Mouse (Mus musculus): ENCODE measurements around the gene Hist1h1d.
"Not testable (repeated sequence)": the region's sequence is repeated elsewhere in the genome, so short reads cannot be mapped to it uniquely, and the experiment has no call there.

Gene Hist1h1d

GRCm38 (mm10) chr13:23530181-23530900 lies 22.7 kb upstream of the Hist1h1d start:
- peak; percentile 85 for DNase-seq (ENCODE audit: low spot score)

DNA sequence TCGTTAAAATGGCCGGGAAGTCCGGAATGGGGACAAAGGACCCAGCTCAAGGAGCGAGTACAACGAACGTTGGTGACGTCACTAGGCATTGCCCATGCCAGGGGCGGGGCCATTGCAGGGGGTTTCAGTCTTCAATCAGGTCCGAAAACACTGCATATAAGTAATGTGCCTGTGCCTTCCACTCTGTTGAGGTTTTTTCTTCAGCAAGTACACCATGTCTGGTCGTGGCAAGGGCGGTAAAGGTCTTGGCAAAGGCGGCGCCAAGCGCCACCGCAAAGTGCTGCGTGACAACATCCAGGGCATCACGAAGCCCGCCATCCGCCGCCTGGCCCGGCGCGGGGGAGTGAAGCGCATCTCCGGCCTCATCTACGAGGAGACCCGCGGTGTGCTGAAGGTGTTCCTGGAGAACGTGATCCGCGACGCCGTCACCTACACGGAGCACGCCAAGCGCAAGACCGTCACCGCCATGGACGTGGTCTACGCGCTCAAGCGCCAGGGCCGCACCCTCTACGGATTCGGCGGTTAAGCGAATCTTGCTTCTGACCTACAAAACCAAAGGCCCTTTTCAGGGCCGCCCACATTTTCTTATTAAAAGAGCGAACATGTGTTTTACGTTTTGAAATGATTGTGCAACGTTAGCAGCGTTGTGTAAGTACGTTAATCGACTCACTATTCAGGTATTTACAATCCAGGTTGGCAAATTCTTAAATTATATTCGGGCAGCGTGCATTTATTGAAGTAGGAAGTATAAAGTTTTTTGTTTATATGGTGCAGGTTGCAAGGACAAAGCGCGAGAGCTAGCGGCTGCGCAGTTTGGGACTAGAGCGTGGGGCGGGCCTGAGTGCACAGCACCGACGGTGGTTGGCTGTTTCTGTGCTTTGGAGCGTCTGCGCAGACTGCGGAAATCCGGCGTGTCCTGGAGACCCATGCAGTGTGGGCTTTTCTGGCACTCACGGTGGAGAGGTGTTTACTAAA lies 21.9 kb upstream of the Hist1h1d start, which contains the start of gene Hist1h4h:
Hist1h4h (plus strand) TSS at position 150 of the 975 bp plus-strand sequence.
- peak; percentile 100 for DNase-seq (ENCODE audit: low spot score)

GRCm38 (mm10) chr13:23532262-23533075 lies 20.6 kb upstream of the Hist1h1d start:
- no peak for DNase-seq (ENCODE audit: low spot score)

DNA sequence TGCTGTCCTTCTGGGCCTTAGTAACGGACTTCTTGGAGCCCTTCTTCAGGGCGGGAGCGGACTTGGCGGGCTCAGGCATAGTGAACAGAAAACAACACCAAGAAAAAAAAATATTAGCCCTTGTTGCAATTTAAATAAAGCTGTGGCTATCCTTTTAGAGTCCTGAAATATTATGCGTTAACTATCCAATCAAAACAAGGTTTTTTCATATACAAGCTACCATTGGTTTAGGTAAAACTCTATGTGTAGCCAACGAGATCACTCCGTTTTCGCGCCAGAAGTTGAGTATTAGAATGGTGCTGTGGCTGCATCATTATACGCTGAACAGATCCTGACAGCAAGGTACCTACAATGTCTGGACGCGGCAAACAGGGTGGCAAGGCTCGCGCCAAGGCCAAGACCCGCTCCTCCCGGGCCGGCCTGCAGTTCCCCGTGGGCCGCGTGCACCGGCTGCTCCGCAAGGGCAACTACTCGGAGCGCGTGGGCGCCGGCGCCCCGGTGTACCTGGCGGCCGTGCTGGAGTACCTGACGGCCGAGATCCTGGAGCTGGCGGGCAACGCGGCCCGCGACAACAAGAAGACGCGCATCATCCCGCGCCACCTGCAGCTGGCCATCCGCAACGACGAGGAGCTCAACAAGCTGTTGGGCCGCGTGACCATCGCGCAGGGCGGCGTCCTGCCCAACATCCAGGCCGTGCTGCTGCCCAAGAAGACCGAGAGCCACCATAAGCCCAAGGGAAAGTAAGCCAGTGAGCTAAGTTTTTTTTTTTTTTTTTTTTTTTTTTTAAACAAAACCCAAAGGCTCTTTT lies 19.3 kb upstream of the Hist1h1d start, which contains the start of gene Hist1h2af:
Hist1h2af (plus strand) TSS at position 347 of the 808 bp plus-strand sequence.
- peak; percentile 88 for DNase-seq (ENCODE audit: low spot score)

DNA sequence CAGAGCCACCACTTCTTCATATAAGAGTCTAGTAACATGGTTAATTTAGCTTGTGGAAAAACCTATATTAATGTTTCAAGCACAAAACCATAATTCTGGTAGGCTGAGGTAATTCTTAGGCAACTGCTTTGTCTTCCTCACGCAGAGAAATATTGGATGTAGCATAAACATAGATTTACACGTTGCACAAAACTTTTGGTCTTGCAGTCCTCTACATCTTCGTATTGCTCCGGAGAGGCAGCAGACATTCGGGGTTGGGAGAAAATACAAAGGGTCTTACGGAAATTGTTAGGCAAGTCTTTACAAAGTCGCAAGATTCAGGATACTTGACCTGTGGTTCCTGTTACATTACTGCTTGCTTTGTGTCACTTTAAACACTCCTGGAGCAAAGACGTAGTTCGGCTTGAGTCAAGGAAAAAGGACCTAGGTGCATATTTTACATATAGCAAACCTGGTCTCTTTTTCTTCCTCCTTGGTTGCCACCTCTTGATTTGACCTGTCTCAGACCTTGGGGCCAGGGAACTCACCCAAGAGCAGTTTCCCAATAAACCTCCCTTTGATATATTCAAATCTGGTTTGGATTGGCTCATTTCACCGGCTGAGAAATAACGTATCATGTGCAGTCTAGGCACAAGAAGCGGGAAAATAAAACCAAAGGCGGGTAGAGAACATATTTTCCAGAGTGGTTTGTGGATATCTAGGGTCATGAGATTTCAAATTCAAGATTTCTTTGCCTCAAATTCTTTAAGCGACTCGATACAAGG lies 18.5 kb upstream of the Hist1h1d start:
- no peak for DNase-seq (ENCODE audit: low spot score)

DNA sequence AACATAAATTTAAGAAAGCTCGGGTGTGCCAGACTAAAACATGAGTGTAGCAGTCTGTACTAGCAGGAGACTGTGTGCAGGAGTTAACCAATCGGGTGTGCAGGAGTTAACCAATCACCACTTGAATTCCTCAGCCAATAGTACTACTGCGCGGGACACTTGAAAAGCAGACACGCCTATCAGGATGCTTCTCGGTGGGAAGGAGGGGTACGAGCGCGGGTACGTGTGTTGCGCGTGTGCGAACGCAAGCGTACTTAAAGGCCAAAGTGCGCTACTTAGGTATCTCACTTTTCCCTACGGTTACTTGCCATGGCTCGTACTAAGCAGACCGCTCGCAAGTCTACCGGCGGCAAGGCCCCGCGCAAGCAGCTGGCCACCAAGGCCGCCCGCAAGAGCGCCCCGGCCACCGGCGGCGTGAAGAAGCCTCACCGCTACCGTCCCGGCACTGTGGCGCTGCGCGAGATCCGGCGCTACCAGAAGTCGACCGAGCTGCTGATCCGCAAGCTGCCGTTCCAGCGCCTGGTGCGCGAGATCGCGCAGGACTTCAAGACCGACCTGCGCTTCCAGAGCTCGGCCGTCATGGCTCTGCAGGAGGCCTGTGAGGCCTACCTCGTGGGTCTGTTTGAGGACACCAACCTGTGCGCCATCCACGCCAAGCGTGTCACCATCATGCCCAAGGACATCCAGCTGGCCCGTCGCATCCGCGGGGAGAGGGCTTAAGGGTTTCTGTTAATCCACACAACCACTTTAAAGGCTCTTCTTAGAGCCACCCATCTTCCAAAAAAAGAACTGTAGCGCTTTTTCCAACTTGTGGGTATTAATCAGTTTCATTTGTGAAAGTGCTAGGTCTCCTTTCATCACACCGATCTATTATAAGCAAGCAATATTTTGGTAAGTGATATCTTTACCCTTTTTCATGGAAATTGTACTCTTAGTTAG lies 17.7 kb upstream of the Hist1h1d start, which contains the start of gene Hist1h3g:
Hist1h3g (plus strand) TSS at position 286 of the 939 bp plus-strand sequence.
- peak; percentile 92 for DNase-seq (ENCODE audit: low spot score)

- no peak for DNase-seq (ENCODE audit: low spot score)
These were observed 16.8 kb upstream of the Hist1h1d start for GRCm38 (mm10) chr13:23536076-23536822.

- no peak for DNase-seq (ENCODE audit: low spot score)
These were observed 15.9 kb upstream of the Hist1h1d start for GRCm38 (mm10) chr13:23537006-23537710.

DNA sequence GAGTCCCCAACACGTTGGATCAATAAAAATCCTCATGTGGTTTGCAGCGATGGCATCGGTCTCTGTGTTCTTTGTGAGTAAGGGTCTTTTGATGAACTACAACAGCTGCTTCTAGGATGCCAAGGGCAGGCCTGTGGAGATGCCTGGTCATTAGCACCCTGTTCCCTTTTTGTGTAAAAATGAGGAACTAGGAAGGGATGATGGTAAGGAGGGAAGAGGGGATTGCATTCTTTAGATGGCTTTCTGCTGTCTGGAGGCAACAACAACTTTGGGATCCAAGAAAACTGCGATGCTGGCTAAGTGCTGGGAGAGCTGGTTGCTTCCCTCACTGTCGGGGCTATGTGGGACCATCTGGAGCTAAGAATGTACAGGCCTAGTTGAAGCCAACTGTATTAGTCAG lies 14.8 kb upstream of the Hist1h1d start:
- DNase-seq (ENCODE audit: low spot score) = no peak

DNA sequence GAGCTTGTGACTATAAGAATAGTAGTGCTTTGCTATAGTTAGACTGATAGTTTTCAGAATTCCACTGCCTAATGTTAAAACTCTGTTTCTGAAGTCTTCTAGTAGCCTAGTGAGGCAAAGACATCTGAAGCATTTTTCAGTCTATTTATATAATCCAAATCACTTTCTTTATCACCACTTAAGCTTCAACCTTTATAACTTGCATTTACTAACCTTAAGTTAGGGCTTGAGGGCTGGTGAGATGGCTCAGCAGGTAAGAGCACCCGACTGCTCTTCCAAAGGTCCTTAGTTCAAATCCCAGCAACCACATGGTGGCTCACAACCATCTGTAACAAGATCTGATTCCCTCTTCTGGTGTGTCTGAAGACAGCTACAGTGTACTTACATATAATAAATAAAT lies 13.2 kb upstream of the Hist1h1d start:
- DNase-seq (ENCODE audit: low spot score) = not testable (repeated sequence)

GRCm38 (mm10) chr13:23541497-23541896 lies 11.6 kb upstream of the Hist1h1d start:
- no peak for DNase-seq (ENCODE audit: low spot score)

DNA sequence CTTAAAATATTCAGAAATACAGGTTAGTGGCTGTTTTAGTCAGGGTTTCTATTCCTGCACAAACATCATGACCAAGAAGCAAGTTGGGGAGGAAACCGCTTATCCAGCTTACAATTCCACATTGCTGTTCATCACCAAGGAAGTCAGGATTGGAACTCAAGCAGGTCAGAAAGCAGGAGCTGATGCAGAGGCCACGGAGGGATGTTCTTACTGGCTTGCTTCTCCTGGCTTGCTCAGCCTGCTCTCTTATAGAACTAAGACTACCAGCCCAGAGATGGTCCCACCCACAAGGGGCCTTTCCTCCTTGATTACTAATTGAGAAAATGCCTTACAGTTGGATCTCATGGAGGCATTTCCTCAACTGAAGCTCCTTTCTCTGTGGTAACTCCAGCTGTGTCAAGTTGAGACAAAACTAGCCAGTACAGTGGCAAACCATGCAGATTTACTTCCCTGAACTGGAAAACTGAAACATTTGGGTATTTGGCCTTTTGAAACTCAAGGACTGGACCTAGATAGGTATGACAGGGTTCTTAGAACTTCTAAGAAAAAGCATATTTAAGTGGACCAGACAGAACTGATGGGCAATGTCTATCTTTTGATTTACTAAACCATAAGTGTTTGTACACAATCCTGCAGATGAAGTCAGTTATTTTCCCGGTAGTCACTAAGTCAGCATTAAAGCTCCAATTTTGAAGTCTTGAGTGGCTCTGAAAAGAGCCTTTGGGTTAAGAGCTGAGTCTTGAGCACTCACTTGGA lies 10.7 kb upstream of the Hist1h1d start:
- DNase-seq (ENCODE audit: low spot score) = not testable (repeated sequence)

DNA sequence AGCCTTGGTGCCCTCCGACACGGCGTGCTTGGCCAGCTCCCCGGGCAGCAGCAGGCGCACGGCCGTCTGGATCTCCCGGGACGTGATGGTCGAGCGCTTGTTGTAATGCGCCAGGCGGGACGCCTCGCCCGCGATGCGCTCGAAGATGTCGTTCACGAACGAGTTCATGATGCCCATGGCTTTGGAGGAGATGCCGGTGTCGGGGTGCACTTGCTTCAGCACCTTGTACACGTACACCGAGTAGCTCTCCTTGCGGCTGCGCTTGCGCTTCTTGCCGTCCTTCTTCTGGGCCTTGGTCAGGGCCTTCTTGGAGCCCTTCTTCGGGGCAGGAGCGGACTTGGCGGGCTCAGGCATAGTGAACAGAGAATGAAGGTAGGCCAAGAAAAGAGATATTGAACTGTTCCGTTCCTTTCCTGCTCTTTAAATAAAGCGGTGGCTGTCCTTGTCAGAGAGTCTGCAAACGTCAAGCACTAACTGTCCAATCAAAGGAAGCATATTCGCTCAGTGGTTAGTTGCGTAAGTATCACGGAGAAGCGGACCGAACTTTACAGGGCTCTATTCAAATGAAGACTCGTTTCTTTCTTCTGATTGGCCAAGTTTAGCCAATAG lies 10.0 kb upstream of the Hist1h1d start, which contains the start of gene Hist1h2bh:
Hist1h2bh (minus strand) TSS at position 394 of the 609 bp plus-strand sequence.
- DNase-seq (ENCODE audit: low spot score) = peak; percentile 85

GRCm38 (mm10) chr13:23543965-23544786 lies 8.9 kb upstream of the Hist1h1d start, which contains the start of gene Hist1h3f:
Gene Hist1h3f, plus strand, starts transcription at chr13:23544052.
- peak; percentile 98 for DNase-seq (ENCODE audit: low spot score)

GRCm38 (mm10) chr13:23544787-23545120 lies 8.3 kb upstream of the Hist1h1d start:
- not testable (repeated sequence) for DNase-seq (ENCODE audit: low spot score)
